Mouse (Mus musculus) heart, adult 11 months (tissue): ENCODE data around the gene Fbxo44.
"Not testable (repeated sequence)": the region's sequence is repeated elsewhere in the genome, so short reads cannot be mapped to it uniquely, and the experiment has no call there.

Experiments used
- DNase-seq: peaks from one replicate; pipeline ENCODE4 v3.0.0; 2022

Gene Fbxo44

GRCm38 (mm10) chr4:148128672-148129071 lies 31.6 kb downstream of the Fbxo44 start:
- no peak for DNase-seq

GRCm38 (mm10) chr4:148128241-148128640 lies 32.0 kb downstream of the Fbxo44 start:
- no peak for DNase-seq

- no peak for DNase-seq
These were observed 37.6 kb downstream of the Fbxo44 start for GRCm38 (mm10) chr4:148122694-148123066.

- DNase-seq = no peak
These were observed 38.1 kb downstream of the Fbxo44 start for GRCm38 (mm10) chr4:148121982-148122693.

- no peak for DNase-seq
These were observed 38.9 kb downstream of the Fbxo44 start for GRCm38 (mm10) chr4:148121362-148121761.

GRCm38 (mm10) chr4:148120555-148120954 lies 39.7 kb downstream of the Fbxo44 start:
- DNase-seq = no peak

- not testable (repeated sequence) for DNase-seq
These were observed 40.7 kb downstream of the Fbxo44 start for GRCm38 (mm10) chr4:148119578-148119977.

- DNase-seq = no peak
These were observed 42.9 kb downstream of the Fbxo44 start for GRCm38 (mm10) chr4:148117392-148117791.

- DNase-seq = no peak
These were observed 43.6 kb downstream of the Fbxo44 start for GRCm38 (mm10) chr4:148116657-148117056.

- peak; percentile 93 for DNase-seq
These were observed 44.8 kb downstream of the Fbxo44 start for GRCm38 (mm10) chr4:148115467-148115866.

GRCm38 (mm10) chr4:148114758-148115391 lies 45.4 kb downstream of the Fbxo44 start:
- peak; percentile 96 for DNase-seq

- no peak for DNase-seq
These were observed 47.8 kb downstream of the Fbxo44 start for GRCm38 (mm10) chr4:148112519-148112918.

GRCm38 (mm10) chr4:148109215-148109614 lies 51.1 kb downstream of the Fbxo44 start:
- no peak for DNase-seq

GRCm38 (mm10) chr4:148108565-148109100 lies 51.6 kb downstream of the Fbxo44 start:
- DNase-seq = no peak

- DNase-seq = peak; percentile 94
These were observed 52.5 kb downstream of the Fbxo44 start for GRCm38 (mm10) chr4:148107621-148108291.

- DNase-seq = no peak
These were observed 56.1 kb downstream of the Fbxo44 start for GRCm38 (mm10) chr4:148104146-148104545.
